Mouse (Mus musculus) MEL (cell line): ENCODE results near the gene D230025D16Rik.
A peak's percentile ranks its signal among the peaks of the same experiment; 100 is the strongest.

Source experiments
- CHD2 ChIP-seq: IDR thresholded peaks from 2 replicates; pipeline ENCODE4 v1.6.1; 2011; ENCODE audit warnings: low read length, improper control_type of control experiment
- CTCF ChIP-seq, 3 experiments: IDR thresholded peaks in 2 of 3; conservative IDR thresholded peaks in 1 of 3; 2 replicates each; pipeline ENCODE4 v1.5.1; 2011 to 2012; ENCODE audit warnings: low read length in 3 of 3, low read depth in 2 of 3, mild to moderate bottlenecking in 2 of 3, improper control_type of control experiment in 1 of 3, inconsistent platforms in 1 of 3, mixed read lengths in 1 of 3, moderate library complexity in 1 of 3; ENCODE audit not compliant: control insufficient read depth in 1 of 3, insufficient read depth in 1 of 3, poor library complexity in 1 of 3, severe bottlenecking in 1 of 3
- EP300 ChIP-seq, 2 experiments: IDR thresholded peaks; 2 replicates each; pipeline ENCODE4 v1.6.1; 2011; ENCODE audit warnings: improper control_type of control experiment in 2 of 2, low read length in 2 of 2, low read depth in 1 of 2, mild to moderate bottlenecking in 1 of 2
- ETS1 ChIP-seq: IDR thresholded peaks from 2 replicates; pipeline ENCODE4 v1.6.1; 2012; ENCODE audit warnings: low read depth, mild to moderate bottlenecking, inconsistent platforms, low read length, improper control_type of control experiment, moderate library complexity
- JUND ChIP-seq: IDR thresholded peaks from 2 replicates; pipeline ENCODE4 v1.6.1; 2011; ENCODE audit warnings: low read depth, mild to moderate bottlenecking, improper control_type of control experiment, low read length
- MAX ChIP-seq: IDR thresholded peaks from 2 replicates; pipeline ENCODE4 v1.6.1; 2011; ENCODE audit warnings: low read length, improper control_type of control experiment
- MEF2A ChIP-seq: IDR thresholded peaks from 2 replicates; pipeline ENCODE4 v1.6.1; 2014; ENCODE audit warnings: low read depth, mild to moderate bottlenecking, inconsistent platforms, low read length, improper control_type of control experiment; ENCODE audit not compliant: poor library complexity, insufficient replicate concordance, severe bottlenecking; ENCODE audit errors: extremely low read depth
- POLR2A ChIP-seq, 2 experiments: IDR thresholded peaks; 2 replicates each; pipeline ENCODE4 v1.6.1; 2011 to 2012; ENCODE audit warnings: low read length in 2 of 2, mild to moderate bottlenecking in 2 of 2, control low read depth in 1 of 2, improper control_type of control experiment in 1 of 2, low read depth in 1 of 2, moderate library complexity in 1 of 2; ENCODE audit not compliant: control insufficient read depth in 1 of 2, insufficient read depth in 1 of 2, poor library complexity in 1 of 2
- TAL1 ChIP-seq: IDR thresholded peaks from 2 replicates; pipeline ENCODE4 v1.6.1; 2012; ENCODE audit warnings: mild to moderate bottlenecking, inconsistent platforms, low read length, moderate library complexity, mixed read lengths
- TCF12 ChIP-seq: IDR thresholded peaks from 2 replicates; pipeline ENCODE4 v1.6.1; 2014; ENCODE audit warnings: low read depth, mild to moderate bottlenecking, inconsistent platforms, low read length, improper control_type of control experiment, moderate library complexity
- USF1 ChIP-seq: IDR thresholded peaks from 2 replicates; pipeline ENCODE4 v1.6.1; 2014; ENCODE audit warnings: low read depth, mild to moderate bottlenecking, inconsistent platforms, low read length, improper control_type of control experiment, moderate library complexity
- ZMIZ1 ChIP-seq: IDR thresholded peaks from 2 replicates; pipeline ENCODE4 v1.6.1; 2012; ENCODE audit warnings: low read depth, mild to moderate bottlenecking, inconsistent platforms, low read length, improper control_type of control experiment, moderate library complexity
- ZNF384 ChIP-seq: IDR thresholded peaks from 2 replicates; pipeline ENCODE4 v1.6.1; 2012; ENCODE audit warnings: low read depth, mild to moderate bottlenecking, inconsistent platforms, low read length, improper control_type of control experiment

DNA sequence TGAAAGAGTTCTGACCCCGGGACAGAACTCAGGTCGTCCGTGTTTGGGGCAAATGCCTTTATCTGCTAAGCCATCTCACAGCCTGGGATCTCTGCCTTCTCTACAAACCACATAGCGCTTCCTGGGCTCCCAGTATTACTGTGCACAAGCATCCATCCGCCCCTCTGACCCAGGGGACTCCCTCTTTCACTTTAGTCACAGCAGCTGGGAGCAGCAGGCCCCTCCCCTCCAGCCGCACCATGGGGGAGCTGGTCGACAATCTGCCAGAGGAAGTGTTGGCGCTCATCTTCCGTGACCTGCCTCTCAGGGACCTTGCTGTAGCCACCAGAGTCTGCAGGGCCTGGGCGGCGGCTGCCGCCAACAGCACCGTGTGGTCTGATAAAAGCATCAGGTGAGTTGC lies 41.8 kb downstream of the D230025D16Rik start:
- TF ChIP-seq POLR2A (IDR thresholded peaks at IDR 0.05; ENCODE audit: control insufficient read depth in 1 of 2, insufficient read depth in 1 of 2, low read depth in 1 of 2, low read length in 2 of 2, poor library complexity in 1 of 2), result no peak
- TF ChIP-seq ZMIZ1, result no peak
- no peak for TF ChIP-seq CTCF (IDR thresholded peaks at IDR 0.05 in 2 of 3, conservative IDR thresholded peaks at IDR 0.05 in 1 of 3; ENCODE audit: control insufficient read depth in 1 of 3, insufficient read depth in 1 of 3, low read depth in 2 of 3, low read length in 3 of 3, poor library complexity in 1 of 3, severe bottlenecking in 1 of 3)
- TF ChIP-seq TCF12, result no peak; the same call in 1 of the 2 replicates
- no peak for TF ChIP-seq CHD2
- TF ChIP-seq MAX, result no peak
- no peak for TF ChIP-seq USF1
- TF ChIP-seq ZNF384, result no peak
- TF ChIP-seq EP300 (IDR thresholded peaks at IDR 0.05; ENCODE audit: low read depth in 1 of 2, low read length in 2 of 2), result no peak; a peak in 1 of 4 replicates
- TF ChIP-seq MEF2A, result no peak
- TF ChIP-seq ETS1, result peak; percentile 49; the same call in 1 of the 2 replicates
- no peak for TF ChIP-seq JUND
- TF ChIP-seq TAL1, result no peak
